Mouse (Mus musculus): ENCODE measurements at regions not wholly inside any gene's neighbourhood (a gene's known extent, or its start where the extent isn't known, plus 50 kb on each side); places are given as distances from the start of the nearest gene placed in this dataset.

- Histone ChIP-seq H3K27ac (ENCODE audit: low read depth, low read length) (no peak overlapping the region), H3K9me3 (replicated peaks; ENCODE audit: control insufficient read depth, low read length) (no peaks in the 10 kb centered on the region), H3K27me3 (replicated peaks; ENCODE audit: control insufficient read depth, insufficient read depth, low read length) (no peaks in the 10 kb centered on the region), H3K9ac (ENCODE audit: low read length) (no peak overlapping the region), H3K36me3 (ENCODE audit: control insufficient read depth, insufficient read depth, low read length) (no peaks in the 10 kb centered on the region), H3K4me2 (ENCODE audit: low read length) (no peak overlapping the region), H3K4me3 (ENCODE audit: low read depth, low read length) (no peak overlapping the region), H3K4me1 (ENCODE audit: control insufficient read depth, insufficient read depth, low read length) (peaks cover 4% of the 10 kb centered on the region; the same call in 1 of the 2 replicates)
- 88% methylated on average over 8 of the region's 8 CpGs for WGBS
- no peak for ATAC-seq
- DNase-seq (ENCODE audit: low spot score): no peak
These were observed 276.4 kb upstream of the Jmjd1c start for GRCm38 (mm10) chr10:66819517-66819916.

- Histone ChIP-seq H3K36me3 (ENCODE audit: control insufficient read depth, insufficient read depth, low read length) (no peaks in the 10 kb centered on the region), H3K4me1 (ENCODE audit: control insufficient read depth, insufficient read depth, low read length) (no peaks in the 10 kb centered on the region), H3K9me3 (replicated peaks; ENCODE audit: control insufficient read depth, low read length) (no peaks in the 10 kb centered on the region), H3K4me3 (ENCODE audit: low read depth, low read length) (no peak overlapping the region), H3K27ac (ENCODE audit: low read depth, low read length) (no peak overlapping the region), H3K4me2 (ENCODE audit: low read length) (no peak overlapping the region), H3K9ac (ENCODE audit: low read length) (no peak overlapping the region), H3K27me3 (replicated peaks; ENCODE audit: control insufficient read depth, insufficient read depth, low read length) (no peaks in the 10 kb centered on the region)
- WGBS: 80% methylated on average over 3 of the region's 3 CpGs
- DNase-seq (ENCODE audit: low spot score) (no peak), ATAC-seq (no peak)
These were observed 270.2 kb upstream of the Jmjd1c start for GRCm38 (mm10) chr10:66825737-66826136.

GRCm38 (mm10) chr10:66826327-66826726 lies 269.6 kb upstream of the Jmjd1c start:
- Histone ChIP-seq H3K27ac (ENCODE audit: low read depth, low read length) (no peak overlapping the region), H3K9ac (ENCODE audit: low read length) (no peak overlapping the region), H3K36me3 (ENCODE audit: control insufficient read depth, insufficient read depth, low read length) (no peaks in the 10 kb centered on the region), H3K9me3 (replicated peaks; ENCODE audit: control insufficient read depth, low read length) (no peaks in the 10 kb centered on the region), H3K4me3 (ENCODE audit: low read depth, low read length) (no peak overlapping the region), H3K4me1 (ENCODE audit: control insufficient read depth, insufficient read depth, low read length) (no peaks in the 10 kb centered on the region), H3K4me2 (ENCODE audit: low read length) (no peak overlapping the region), H3K27me3 (replicated peaks; ENCODE audit: control insufficient read depth, insufficient read depth, low read length) (no peaks in the 10 kb centered on the region)
- 93% methylated on average over 3 of the region's 3 CpGs for WGBS
- ATAC-seq (no peak), DNase-seq (ENCODE audit: low spot score) (no peak)

DNA sequence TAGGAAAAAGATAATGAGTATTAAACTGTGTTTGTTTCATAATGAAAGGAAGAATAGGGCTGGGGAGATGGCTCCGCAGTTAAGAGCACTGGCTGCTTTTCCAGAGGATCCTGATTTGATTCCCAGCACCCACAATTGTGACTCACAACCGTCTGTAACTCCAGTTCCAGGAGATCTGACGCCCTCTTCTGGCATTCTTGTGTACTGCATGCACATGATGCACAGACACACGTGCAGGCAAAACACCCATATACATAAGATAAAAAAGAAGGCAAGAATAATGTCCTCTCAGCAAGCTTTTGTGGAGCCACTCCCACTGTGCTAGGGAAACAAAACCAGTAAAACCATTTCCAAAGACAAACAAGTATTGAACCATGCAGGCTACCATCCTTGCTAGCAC lies 261.0 kb upstream of the Jmjd1c start:
- H3K27me3 ChIP-seq (replicated peaks; ENCODE audit: control insufficient read depth, insufficient read depth, low read length): no peaks in the 10 kb centered on the region
- ATAC-seq (no peak), DNase-seq (ENCODE audit: low spot score) (no peak)
- 76% methylated on average over 4 of the region's 4 CpGs for WGBS
- H3K4me1 ChIP-seq (ENCODE audit: control insufficient read depth, insufficient read depth, low read length): no peaks in the 10 kb centered on the region
- H3K36me3 ChIP-seq (ENCODE audit: control insufficient read depth, insufficient read depth, low read length): no peaks in the 10 kb centered on the region
- no peak overlapping the region for H3K9ac ChIP-seq (ENCODE audit: low read length)
- no peak overlapping the region for H3K27ac ChIP-seq (ENCODE audit: low read depth, low read length)
- H3K9me3 ChIP-seq (replicated peaks; ENCODE audit: control insufficient read depth, low read length): no peaks in the 10 kb centered on the region
- no peak overlapping the region for H3K4me3 ChIP-seq (ENCODE audit: low read depth, low read length)
- no peak overlapping the region for H3K4me2 ChIP-seq (ENCODE audit: low read length)

DNA sequence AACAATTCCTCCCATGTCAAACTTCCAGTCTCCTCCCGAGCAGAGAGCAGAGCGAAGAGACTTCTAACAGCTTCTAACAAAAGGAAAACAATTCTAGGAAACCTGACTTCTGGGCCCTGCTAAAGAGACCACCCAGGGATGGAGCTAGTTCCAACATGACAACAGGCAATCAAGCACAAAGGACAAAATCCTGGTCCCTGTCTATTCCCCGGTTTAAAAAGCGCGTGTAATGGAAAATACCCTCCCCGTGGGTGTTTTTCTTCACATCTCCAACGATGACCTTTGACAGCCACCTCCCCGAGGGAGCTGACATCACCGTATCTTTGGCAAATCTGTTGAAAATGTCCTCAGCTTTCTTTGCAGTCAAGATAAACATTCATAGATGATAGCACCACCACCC lies 256.9 kb upstream of the Jmjd1c start:
- DNase-seq (ENCODE audit: low spot score): no peak
- no peak for ATAC-seq

DNA sequence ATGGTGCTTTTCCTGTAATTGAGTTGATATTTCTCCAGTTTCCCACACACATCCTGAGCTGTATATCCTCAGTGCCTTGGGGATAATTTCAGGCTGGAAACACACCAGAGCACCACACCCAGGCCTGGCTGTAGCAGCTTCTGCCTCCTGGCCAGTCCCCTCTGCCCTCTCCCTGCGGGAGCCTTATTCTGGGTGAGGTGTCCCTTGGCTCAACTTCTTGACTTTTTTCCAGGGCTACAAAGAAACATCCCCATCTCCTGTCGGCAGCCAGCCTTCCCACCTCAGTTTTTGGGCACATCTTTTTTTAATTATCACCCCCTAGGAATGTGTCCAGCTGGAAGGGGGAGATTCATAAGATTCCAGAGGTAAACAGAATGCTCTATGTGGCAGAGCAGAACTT lies 252.7 kb upstream of the Jmjd1c start:
- Histone ChIP-seq H3K27ac (ENCODE audit: low read depth, low read length) (no peak overlapping the region), H3K9ac (ENCODE audit: low read length) (no peak overlapping the region), H3K27me3 (replicated peaks; ENCODE audit: control insufficient read depth, insufficient read depth, low read length) (no peaks in the 10 kb centered on the region), H3K4me3 (ENCODE audit: low read depth, low read length) (no peak overlapping the region), H3K9me3 (replicated peaks; ENCODE audit: control insufficient read depth, low read length) (no peaks in the 10 kb centered on the region), H3K4me1 (ENCODE audit: control insufficient read depth, insufficient read depth, low read length) (no peaks in the 10 kb centered on the region), H3K4me2 (ENCODE audit: low read length) (no peak overlapping the region), H3K36me3 (ENCODE audit: control insufficient read depth, insufficient read depth, low read length) (no peaks in the 10 kb centered on the region)
- WGBS: 87% methylated on average over 2 of the region's 2 CpGs
- DNase-seq (ENCODE audit: low spot score) (no peak), ATAC-seq (no peak)

More for the DNA sequence above, 256.9 kb upstream of the Jmjd1c start:
- Histone ChIP-seq H3K9me3 (replicated peaks; ENCODE audit: control insufficient read depth, low read length) (no peaks in the 10 kb centered on the region), H3K4me3 (ENCODE audit: low read depth, low read length) (no peak overlapping the region), H3K4me2 (ENCODE audit: low read length) (no peak overlapping the region), H3K27ac (ENCODE audit: low read depth, low read length) (no peak overlapping the region), H3K9ac (ENCODE audit: low read length) (no peak overlapping the region), H3K27me3 (replicated peaks; ENCODE audit: control insufficient read depth, insufficient read depth, low read length) (no peaks in the 10 kb centered on the region), H3K36me3 (ENCODE audit: control insufficient read depth, insufficient read depth, low read length) (no peaks in the 10 kb centered on the region), H3K4me1 (ENCODE audit: control insufficient read depth, insufficient read depth, low read length) (no peaks in the 10 kb centered on the region)
- WGBS: 73% methylated on average over 9 of the region's 9 CpGs

DNA sequence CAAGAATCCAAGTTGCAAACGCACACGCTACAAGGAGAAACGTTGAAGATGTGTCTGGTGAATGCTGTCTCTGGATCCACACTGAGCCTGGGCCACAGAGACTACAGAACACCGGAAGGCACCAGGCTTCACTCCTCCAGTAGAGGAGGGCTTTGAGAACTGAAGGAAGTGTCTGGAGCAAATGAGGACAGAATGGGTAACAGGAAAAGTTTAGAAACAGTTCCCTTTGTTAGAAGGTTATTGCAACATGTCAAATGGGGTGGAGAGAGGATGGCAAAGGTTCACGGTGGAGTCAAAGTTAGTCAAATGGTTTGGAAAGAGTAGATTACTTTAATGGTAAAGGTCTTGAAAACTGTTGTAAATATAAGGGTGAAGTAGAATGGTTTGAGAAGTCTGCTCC lies 247.1 kb upstream of the Jmjd1c start:
- H3K4me3 ChIP-seq (ENCODE audit: low read depth, low read length): no peak overlapping the region
- no peaks in the 10 kb centered on the region for H3K4me1 ChIP-seq (ENCODE audit: control insufficient read depth, insufficient read depth, low read length)
- no peaks in the 10 kb centered on the region for H3K36me3 ChIP-seq (ENCODE audit: control insufficient read depth, insufficient read depth, low read length)
- no peak overlapping the region for H3K9ac ChIP-seq (ENCODE audit: low read length)
- WGBS: 94% methylated on average over 5 of the region's 5 CpGs
- H3K27me3 ChIP-seq (replicated peaks; ENCODE audit: control insufficient read depth, insufficient read depth, low read length): no peaks in the 10 kb centered on the region
- no peak overlapping the region for H3K4me2 ChIP-seq (ENCODE audit: low read length)
- DNase-seq (ENCODE audit: low spot score) (no peak), ATAC-seq (no peak)
- H3K27ac ChIP-seq (ENCODE audit: low read depth, low read length): no peak overlapping the region
- H3K9me3 ChIP-seq (replicated peaks; ENCODE audit: control insufficient read depth, low read length): no peaks in the 10 kb centered on the region

DNA sequence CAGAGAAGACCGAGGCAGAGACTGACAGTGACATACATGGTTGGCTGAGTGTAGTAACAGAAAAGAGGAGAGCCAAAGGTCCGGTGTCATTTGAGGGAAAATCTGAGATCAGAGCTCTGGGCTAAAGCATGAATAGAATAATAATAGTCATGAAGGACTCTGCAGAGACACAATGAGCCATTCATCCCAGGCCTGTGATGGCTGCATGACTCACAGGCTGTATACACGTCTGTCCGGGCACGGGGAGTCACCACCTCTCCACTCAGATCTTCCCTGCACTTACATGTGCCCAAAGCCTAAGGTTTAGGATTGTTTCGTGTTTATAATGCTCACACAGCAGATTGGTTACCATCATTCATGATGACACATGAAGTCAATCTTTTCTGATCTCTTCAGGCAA lies 246.2 kb upstream of the Jmjd1c start:
- Histone ChIP-seq H3K27ac (ENCODE audit: low read depth, low read length) (no peak overlapping the region), H3K4me1 (ENCODE audit: control insufficient read depth, insufficient read depth, low read length) (no peaks in the 10 kb centered on the region), H3K4me3 (ENCODE audit: low read depth, low read length) (no peak overlapping the region), H3K27me3 (replicated peaks; ENCODE audit: control insufficient read depth, insufficient read depth, low read length) (no peaks in the 10 kb centered on the region), H3K4me2 (ENCODE audit: low read length) (no peak overlapping the region), H3K9ac (ENCODE audit: low read length) (no peak overlapping the region), H3K9me3 (replicated peaks; ENCODE audit: control insufficient read depth, low read length) (no peaks in the 10 kb centered on the region), H3K36me3 (ENCODE audit: control insufficient read depth, insufficient read depth, low read length) (no peaks in the 10 kb centered on the region)
- WGBS: 65% methylated on average over 6 of the region's 6 CpGs
- no peak for ATAC-seq
- DNase-seq (ENCODE audit: low spot score): no peak

- 68% methylated on average over 4 of the region's 4 CpGs for WGBS
- no peak for ATAC-seq
- no peaks in the 10 kb centered on the region for H3K4me1 ChIP-seq (ENCODE audit: control insufficient read depth, insufficient read depth, low read length)
These were observed 244.9 kb upstream of the Jmjd1c start for GRCm38 (mm10) chr10:66850972-66851478.

More at GRCm38 (mm10) chr10:66850972-66851478, 244.9 kb upstream of the Jmjd1c start:
- no peaks in the 10 kb centered on the region for H3K9me3 ChIP-seq (replicated peaks; ENCODE audit: control insufficient read depth, low read length)
- no peak overlapping the region for H3K9ac ChIP-seq (ENCODE audit: low read length)
- H3K36me3 ChIP-seq (ENCODE audit: control insufficient read depth, insufficient read depth, low read length): no peaks in the 10 kb centered on the region
- H3K27me3 ChIP-seq (replicated peaks; ENCODE audit: control insufficient read depth, insufficient read depth, low read length): no peaks in the 10 kb centered on the region
- no peak for DNase-seq (ENCODE audit: low spot score)
- no peak overlapping the region for H3K27ac ChIP-seq (ENCODE audit: low read depth, low read length)
- no peak overlapping the region for H3K4me2 ChIP-seq (ENCODE audit: low read length)
- H3K4me3 ChIP-seq (ENCODE audit: low read depth, low read length): no peak overlapping the region

Data from forebrain, embryonic 14.5 days (tissue).